Mouse (Mus musculus): ENCODE results near the gene Zfp973. TPM values are rescaled to one million over a fixed set of nuclear protein-coding genes. Genes with fewer than 3 reads are reported as not detected.
"Not testable (repeated sequence)": the region's sequence is repeated elsewhere in the genome, so short reads cannot be mapped to it uniquely, and the experiment has no call there.

Zfp973 gene
- 8.9 and 10.6 TPM in 2 replicates for polyA plus RNA-seq (2014; fragmentation: Nextera tagmentation; extraction: Ambion mirVana)

DNA sequence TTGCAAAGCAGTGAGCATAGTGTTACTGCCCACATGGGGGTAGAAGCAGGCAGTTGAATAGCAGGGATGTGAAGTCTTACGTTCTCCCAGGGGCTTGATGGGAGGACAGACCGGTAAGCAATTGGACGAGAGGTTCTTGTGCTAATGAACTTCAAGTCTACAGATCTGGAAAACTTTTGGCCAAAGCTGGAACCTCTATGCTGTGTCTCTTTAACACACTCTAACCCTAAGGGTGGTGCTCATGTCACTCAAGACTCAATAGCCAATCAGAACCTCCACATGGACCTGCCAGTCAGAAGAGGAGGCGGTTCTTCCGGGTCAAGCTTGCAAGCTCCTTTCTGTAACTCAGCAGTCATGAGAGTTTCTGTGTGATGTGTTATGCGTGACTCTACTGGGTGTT, at the start of gene Zfp973:
TSS of gene Zfp973 (plus strand) at position 301 of the 400 bp plus-strand sequence.
- H3K9ac ChIP-seq (ENCODE audit: low read depth, low read length); H3K4me1 ChIP-seq (replicated peaks; ENCODE audit: control insufficient read depth, insufficient read depth, low read length); H3K36me3 ChIP-seq (ENCODE audit: control insufficient read depth, insufficient read depth, low read length); H3K4me2 ChIP-seq (replicated peaks; ENCODE audit: low read depth, low read length); H3K9me3 ChIP-seq (ENCODE audit: control insufficient read depth, low read length); DNase-seq (ENCODE audit: low spot score); ATAC-seq (ENCODE audit: low FRiP score); H3K27me3 ChIP-seq (ENCODE audit: control insufficient read depth, insufficient read depth, low read length); H3K4me3 ChIP-seq (ENCODE audit: low read depth, low read length); H3K27ac ChIP-seq (ENCODE audit: low read depth, low read length): not testable (repeated sequence)
- WGBS = no CpG with 5 or more reads among the region's 6 CpGs

DNA sequence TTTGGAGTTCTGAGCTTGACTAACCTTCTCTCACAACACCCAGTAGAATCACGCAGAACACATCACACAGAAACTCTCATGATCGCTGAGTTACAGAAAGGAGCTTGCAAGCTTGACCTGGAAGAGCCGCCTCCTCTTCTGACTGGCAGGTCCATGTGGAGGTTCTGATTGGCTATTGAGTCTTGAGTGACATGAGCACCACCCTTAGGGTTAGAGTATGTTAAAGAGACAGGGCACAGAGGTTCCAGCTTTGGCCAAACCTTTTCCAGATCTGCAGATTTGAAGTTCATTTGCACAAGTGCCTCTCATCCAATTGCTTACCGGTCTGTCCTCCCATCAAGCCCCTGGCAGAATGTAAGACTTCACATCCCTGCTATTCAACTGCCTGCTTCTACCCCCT, 34.1 kb upstream of the Zfp973 start, which contains the start of gene Gm14308:
TSS of gene Gm14308 (minus strand) at position 101 of the 400 bp plus-strand sequence.
- not testable (repeated sequence) for H3K27me3 ChIP-seq (ENCODE audit: control insufficient read depth, insufficient read depth, low read length); DNase-seq (ENCODE audit: low spot score); H3K9me3 ChIP-seq (ENCODE audit: control insufficient read depth, low read length); H3K4me3 ChIP-seq (ENCODE audit: low read depth, low read length); H3K4me2 ChIP-seq (replicated peaks; ENCODE audit: low read depth, low read length); H3K9ac ChIP-seq (ENCODE audit: low read depth, low read length); H3K36me3 ChIP-seq (ENCODE audit: control insufficient read depth, insufficient read depth, low read length); H3K27ac ChIP-seq (ENCODE audit: low read depth, low read length); H3K4me1 ChIP-seq (replicated peaks; ENCODE audit: control insufficient read depth, insufficient read depth, low read length); ATAC-seq (ENCODE audit: low FRiP score)
- WGBS = no CpG with 5 or more reads among the region's 4 CpGs

DNA sequence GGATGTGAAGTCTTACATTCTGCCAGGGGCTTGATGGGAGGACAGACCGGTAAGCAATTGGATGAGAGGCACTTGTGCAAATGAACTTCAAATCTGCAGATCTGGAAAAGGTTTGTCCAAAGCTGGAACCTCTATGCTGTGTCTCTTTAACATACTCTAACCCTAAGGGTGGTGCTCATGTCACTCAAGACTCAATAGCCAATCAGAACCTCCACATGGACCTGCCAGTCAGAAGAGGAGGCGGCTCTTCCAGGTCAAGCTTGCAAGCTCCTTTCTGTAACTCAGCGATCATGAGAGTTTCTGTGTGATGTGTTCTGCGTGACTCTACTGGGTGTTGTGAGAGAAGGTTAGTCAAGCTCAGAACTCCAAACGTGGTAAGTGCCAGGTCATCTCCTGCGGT, 37.7 kb downstream of the Zfp973 start, which contains the start of gene Gm14305:
TSS of gene Gm14305 (plus strand) at position 278 of the 400 bp plus-strand sequence.
- H3K4me1 ChIP-seq (replicated peaks; ENCODE audit: control insufficient read depth, insufficient read depth, low read length); H3K4me2 ChIP-seq (replicated peaks; ENCODE audit: low read depth, low read length); H3K9ac ChIP-seq (ENCODE audit: low read depth, low read length); ATAC-seq (ENCODE audit: low FRiP score); DNase-seq (ENCODE audit: low spot score); H3K36me3 ChIP-seq (ENCODE audit: control insufficient read depth, insufficient read depth, low read length); H3K9me3 ChIP-seq (ENCODE audit: control insufficient read depth, low read length); H3K27ac ChIP-seq (ENCODE audit: low read depth, low read length); H3K27me3 ChIP-seq (ENCODE audit: control insufficient read depth, insufficient read depth, low read length): not testable (repeated sequence)
- 0% methylated on average over 3 of the region's 6 CpGs for WGBS
- H3K4me3 ChIP-seq (ENCODE audit: low read depth, low read length) = peak within 1 kb of the TSS; percentile 35

Other genes with a start within 250 kb of the Zfp973 start
- gene Gm14435, start 246.9 kb upstream of the Zfp973 start, polyA plus RNA-seq (2014; fragmentation: Nextera tagmentation; extraction: Ambion mirVana) = 10.2 and 11.3 TPM in 2 replicates
- 1.9 and 8.7 TPM in 2 replicates for gene Gm14434, start 183.7 kb upstream of the Zfp973 start, polyA plus RNA-seq (2014; fragmentation: Nextera tagmentation; extraction: Ambion mirVana)
- not detected in 2 replicates for gene Zfp967, start 149.5 kb upstream of the Zfp973 start, polyA plus RNA-seq (2014; fragmentation: Nextera tagmentation; extraction: Ambion mirVana)
- 14.2 and 27.4 TPM in 2 replicates for gene Gm14308, start 34.2 kb upstream of the Zfp973 start, polyA plus RNA-seq (2014; fragmentation: Nextera tagmentation; extraction: Ambion mirVana)
- gene Gm14305, start 37.8 kb downstream of the Zfp973 start, polyA plus RNA-seq (2014; fragmentation: Nextera tagmentation; extraction: Ambion mirVana) = 34.0 and 36.0 TPM in 2 replicates
- 10.2 and 10.9 TPM in 2 replicates for gene Gm14295, start 128.1 kb downstream of the Zfp973 start, polyA plus RNA-seq (2014; fragmentation: Nextera tagmentation; extraction: Ambion mirVana)
- not detected in 2 replicates for gene Gm14408, start 160.6 kb downstream of the Zfp973 start, polyA plus RNA-seq (2014; fragmentation: Nextera tagmentation; extraction: Ambion mirVana)

Data from hindbrain, embryonic 11.5 days (tissue).